Mouse (Mus musculus) testis, adult 10 weeks (tissue): ENCODE measurements around the gene Olfr788. TPM values are rescaled to one million over a fixed set of nuclear protein-coding genes. Genes with fewer than 3 reads are reported as not detected.

ENCODE experiments used
- polyA plus RNA-seq: library from polyadenylated mRNA; stranded (reverse); fragments of 350-450 nt; fragmentation: Illumina TruSeq; extraction: RNeasy Lipid Tissue Mini Kit (QIAGEN cat#74804); gene quantifications from one replicate; pipeline ENCODE4 v1.2.3, GENCODE M21; 2014; ENCODE audit warnings: low read depth, low replicate concordance

The Olfr788 gene
- 2.0 TPM for polyA plus RNA-seq

GRCm38 (mm10) chr10:129470698-129471097 is at the start of gene Olfr788:
TSS of gene Olfr788 (plus strand) at chr10:129470998.

DNA sequence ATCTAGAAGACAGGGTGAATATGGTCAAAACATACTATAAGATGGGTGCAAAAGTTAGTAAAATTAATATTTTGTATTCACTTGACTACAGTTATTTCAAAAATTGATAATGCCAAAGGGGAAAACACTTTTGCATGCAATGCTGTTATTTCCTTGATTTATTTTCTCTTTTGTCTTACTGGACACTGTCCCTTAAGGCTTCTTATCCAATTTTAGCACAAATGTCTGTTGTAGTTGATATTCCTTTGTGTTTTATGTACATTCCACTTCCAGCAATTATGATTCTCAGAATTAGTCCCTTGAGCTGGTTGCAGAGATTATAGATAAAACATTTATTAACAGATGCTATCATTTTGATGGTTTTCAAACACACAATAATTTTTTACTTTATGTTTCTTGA is 43.8 kb upstream of the Olfr788 start, which contains the start of gene Olfr786:
Olfr786 (plus strand) TSS at position 301 of the 400 bp plus-strand sequence.

DNA sequence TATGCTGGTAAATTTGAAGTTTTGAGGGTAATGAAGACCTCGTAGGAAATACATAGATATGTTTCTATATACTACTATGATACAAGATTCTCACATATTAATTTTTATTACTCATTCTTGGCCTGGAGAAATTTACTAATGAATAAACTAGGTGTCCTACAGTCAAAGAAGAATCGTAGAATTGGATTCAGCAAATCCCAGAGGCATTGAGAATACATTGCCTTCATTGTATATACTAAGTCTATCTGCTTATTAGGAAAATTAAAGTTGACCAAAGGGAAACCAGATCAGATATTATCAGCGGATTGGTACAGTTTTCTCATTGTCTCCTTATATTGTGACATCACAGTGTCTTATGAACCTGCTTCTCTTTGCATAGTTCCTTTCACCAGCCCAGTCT is 9.2 kb upstream of the Olfr788 start, which contains the start of gene Olfr787:
Olfr787 (plus strand) TSS at position 301 of the 400 bp plus-strand sequence.

DNA sequence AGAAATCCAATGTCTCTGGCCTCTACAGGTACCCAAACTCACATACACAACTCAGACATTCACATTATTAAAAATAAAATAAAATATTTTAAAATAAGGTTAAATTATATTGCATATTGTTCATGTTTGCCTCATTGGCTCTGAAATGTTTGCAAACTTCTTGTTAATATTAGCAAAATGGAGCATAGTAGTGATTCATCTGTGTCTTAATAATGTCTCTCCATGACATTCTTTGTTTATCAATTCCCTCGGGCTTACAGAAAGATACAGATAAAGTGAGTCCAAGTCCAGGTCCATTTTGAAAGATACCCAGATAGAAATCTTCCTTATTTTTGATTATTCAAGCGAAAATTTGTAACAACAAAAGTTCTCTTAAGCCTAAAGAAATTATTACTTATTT is 13.7 kb downstream of the Olfr788 start, which contains the start of gene Olfr789:
Olfr789 (plus strand) TSS at position 301 of the 400 bp plus-strand sequence.

DNA sequence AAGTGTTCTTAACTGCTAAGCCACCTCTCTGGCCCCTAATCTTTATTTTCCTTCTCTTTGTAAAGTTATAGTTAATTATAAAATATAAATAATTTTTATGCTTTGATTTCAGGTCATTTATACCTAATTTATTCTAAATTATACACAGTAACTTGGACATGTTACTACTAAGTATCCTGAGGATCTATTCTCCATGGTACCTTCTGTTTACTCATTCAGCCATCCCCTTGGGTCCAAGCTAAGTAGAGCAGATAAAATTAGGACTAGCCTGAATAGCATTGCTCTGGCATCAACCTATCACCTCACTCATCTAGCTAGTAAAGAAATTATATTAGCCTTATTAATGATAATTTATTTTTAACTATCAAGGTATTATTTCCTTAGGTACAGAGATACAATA is 27.4 kb downstream of the Olfr788 start, which contains the start of gene Olfr790:
Olfr790 (plus strand) TSS at position 301 of the 400 bp plus-strand sequence.

DNA sequence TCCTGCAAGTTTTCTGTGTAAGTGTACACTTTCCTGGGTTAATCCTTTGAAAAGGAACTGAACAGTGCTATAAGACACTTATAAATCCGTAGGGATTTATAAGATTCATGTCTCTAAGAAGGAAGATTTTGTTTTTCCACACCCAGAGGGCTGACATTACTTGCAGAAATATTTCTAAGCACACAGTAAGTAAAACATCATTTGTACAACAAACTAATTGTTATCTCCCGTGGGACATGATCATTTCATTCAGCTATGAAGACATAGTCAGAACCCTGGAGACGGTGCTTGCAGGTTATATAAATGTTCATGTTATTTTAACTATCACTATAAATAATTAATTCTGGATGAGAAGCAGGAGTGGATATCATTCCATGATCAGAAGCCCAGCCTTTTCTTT is 50.7 kb downstream of the Olfr788 start, which contains the start of gene Olfr791:
Olfr791 (plus strand) TSS at position 301 of the 400 bp plus-strand sequence.

Other genes starting within 250 kb of the Olfr788 start
- not detected for gene Olfr774, start 234.8 kb upstream of the Olfr788 start, polyA plus RNA-seq
- gene Olfr775, start 222.6 kb upstream of the Olfr788 start, polyA plus RNA-seq = 0.06 TPM
- not detected for gene Olfr776, start 211.9 kb upstream of the Olfr788 start, polyA plus RNA-seq
- not detected for gene Olfr777, start 199.5 kb upstream of the Olfr788 start, polyA plus RNA-seq
- gene Olfr780, start 152.9 kb upstream of the Olfr788 start, polyA plus RNA-seq = not detected
- gene Olfr781, start 142.1 kb upstream of the Olfr788 start, polyA plus RNA-seq = not detected
- not detected for gene Olfr782, start 122.1 kb upstream of the Olfr788 start, polyA plus RNA-seq
- not detected for gene Olfr784, start 86.9 kb upstream of the Olfr788 start, polyA plus RNA-seq
- gene Olfr785, start 65.6 kb upstream of the Olfr788 start, polyA plus RNA-seq = not detected
- gene Olfr786, start 43.7 kb upstream of the Olfr788 start, polyA plus RNA-seq = not detected
- 2.5 TPM for gene Olfr787, start 9.1 kb upstream of the Olfr788 start, polyA plus RNA-seq
- gene Olfr789, start 13.8 kb downstream of the Olfr788 start, polyA plus RNA-seq = 0.25 TPM
- 0.53 TPM for gene Olfr790, start 27.5 kb downstream of the Olfr788 start, polyA plus RNA-seq
- gene Olfr791, start 50.8 kb downstream of the Olfr788 start, polyA plus RNA-seq = not detected
- 0.13 TPM for gene Olfr792, start 68.2 kb downstream of the Olfr788 start, polyA plus RNA-seq
- gene Olfr794, start 96.7 kb downstream of the Olfr788 start, polyA plus RNA-seq = 0.08 TPM
- not detected for gene Olfr796, start 141.6 kb downstream of the Olfr788 start, polyA plus RNA-seq
- not detected for gene Olfr798, start 156.9 kb downstream of the Olfr788 start, polyA plus RNA-seq
- gene Olfr799, start 166.5 kb downstream of the Olfr788 start, polyA plus RNA-seq = not detected
- not detected for gene Olfr800, start 186.7 kb downstream of the Olfr788 start, polyA plus RNA-seq
- not detected for gene Olfr801, start 202.9 kb downstream of the Olfr788 start, polyA plus RNA-seq
- not detected for gene Olfr802, start 217.2 kb downstream of the Olfr788 start, polyA plus RNA-seq
- not detected for gene Olfr803, start 223.3 kb downstream of the Olfr788 start, polyA plus RNA-seq
- not detected for gene Olfr804, start 232.2 kb downstream of the Olfr788 start, polyA plus RNA-seq